Mouse (Mus musculus): Measurements from ENCODE around the gene Tex52. TPM values are rescaled to one million over a fixed set of nuclear protein-coding genes. Genes with fewer than 3 reads are reported as not detected.
A peak's percentile ranks its signal among the peaks of the same experiment; 100 is the strongest.
"Not testable (repeated sequence)": the region's sequence is repeated elsewhere in the genome, so short reads cannot be mapped to it uniquely, and the experiment has no call there.

Tex52 gene
- total RNA-seq, 2 experiments from 2014 or later, result 1.9 to 2.7 TPM

GRCm38 (mm10) chr6:128379636-128380035 lies 4.4 kb downstream of the Tex52 start:
- DNase-seq (ENCODE audit: low spot score in 2 of 2), result no peak

DNA sequence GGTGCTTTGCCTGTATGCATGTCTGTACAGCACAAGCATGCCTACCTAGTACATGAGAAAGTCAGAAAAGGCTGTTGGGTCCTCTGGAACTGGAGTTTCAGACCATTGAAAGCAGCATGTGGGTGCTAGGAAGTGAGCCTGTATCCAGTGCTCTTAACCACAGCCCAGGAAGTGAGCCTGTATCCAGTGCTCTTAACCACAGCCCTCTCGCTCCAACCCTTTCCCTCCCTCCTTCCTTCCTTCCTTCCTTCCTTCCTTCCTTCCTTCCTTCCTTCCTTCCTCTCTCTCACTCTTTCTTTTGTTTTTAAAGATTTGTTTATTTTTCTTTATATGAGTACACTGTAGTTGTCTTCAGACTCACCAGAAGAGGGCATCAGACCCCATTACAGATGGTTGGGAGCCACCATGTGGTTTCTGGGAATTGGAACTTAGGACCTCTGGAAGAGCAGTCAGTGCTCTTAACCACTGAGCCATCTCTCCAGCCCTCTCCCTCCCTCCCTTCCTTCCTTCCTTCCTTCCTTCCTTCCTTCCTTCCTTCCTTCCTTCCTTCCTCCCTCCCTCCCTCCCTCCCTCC lies 5.4 kb downstream of the Tex52 start:
- not testable (repeated sequence) for DNase-seq (ENCODE audit: low spot score in 2 of 2)

DNA sequence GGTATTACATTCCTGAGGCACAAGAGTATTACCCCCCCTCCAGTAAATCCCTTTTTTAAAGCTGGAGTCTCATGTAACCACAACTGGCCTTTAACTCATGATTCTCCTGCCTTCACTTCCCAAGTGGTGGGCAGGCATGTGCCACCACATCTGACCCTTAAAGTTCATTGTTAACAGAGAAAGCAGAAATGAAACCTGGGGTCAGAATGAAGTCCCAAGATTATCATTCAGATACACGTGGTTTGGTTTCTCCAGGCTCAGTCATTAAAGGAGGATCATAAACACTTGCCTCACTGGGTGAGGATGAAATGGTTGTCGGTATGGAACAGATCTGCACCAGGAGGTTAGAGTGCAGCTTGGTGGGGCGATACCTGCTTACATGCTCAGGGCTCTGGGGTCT lies 6.0 kb downstream of the Tex52 start:
- no peak for DNase-seq (ENCODE audit: low spot score in 2 of 2)

DNA sequence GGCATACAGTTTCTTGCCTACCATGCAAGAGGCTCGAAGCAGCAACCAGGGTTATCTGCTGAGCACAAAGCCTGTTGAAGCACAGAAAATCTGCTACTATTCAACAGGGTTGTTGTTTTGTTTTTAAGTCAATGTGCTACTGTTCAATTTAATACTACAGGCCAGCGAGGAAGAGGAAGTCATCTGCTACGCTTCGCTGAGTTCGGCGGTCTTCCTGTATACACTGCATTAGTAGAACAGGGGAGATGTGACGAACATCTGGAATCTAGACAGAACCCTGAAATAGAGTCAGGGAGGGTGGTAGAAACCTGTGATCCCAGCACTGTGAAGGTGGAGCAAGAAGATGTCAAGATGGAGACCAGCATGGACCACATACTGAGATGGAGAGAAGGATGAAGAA lies 8.5 kb downstream of the Tex52 start:
- DNase-seq (ENCODE audit: low spot score in 2 of 2), result no peak

GRCm38 (mm10) chr6:128385026-128385425 lies 9.8 kb downstream of the Tex52 start:
- no peak for DNase-seq (ENCODE audit: low spot score in 2 of 2)

- no peak for DNase-seq (ENCODE audit: low spot score in 2 of 2)
Measured at GRCm38 (mm10) chr6:128389185-128389584, 13.9 kb downstream of the Tex52 start.

DNA sequence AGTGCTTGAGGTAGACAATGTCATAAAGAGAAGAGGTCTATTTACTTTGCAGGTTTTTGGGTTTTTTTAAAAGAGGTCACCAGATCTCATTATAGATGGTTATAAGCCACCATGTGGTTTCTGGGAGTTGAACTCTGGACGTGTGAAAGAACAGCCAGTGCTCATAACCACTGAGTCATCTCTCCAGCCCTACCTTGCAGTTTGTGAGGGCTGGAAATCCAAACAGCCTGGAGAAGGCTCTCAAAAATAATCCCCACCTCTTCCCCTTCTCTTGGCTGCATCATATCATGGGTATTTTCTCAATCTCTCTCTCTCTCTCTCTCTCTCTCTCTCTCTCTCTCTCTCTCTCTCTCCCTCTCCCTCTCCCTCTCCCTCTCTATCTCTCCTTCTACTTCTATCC lies 15.4 kb downstream of the Tex52 start:
- no peak for DNase-seq (ENCODE audit: low spot score in 2 of 2)

GRCm38 (mm10) chr6:128397574-128398261 lies 22.5 kb downstream of the Tex52 start:
- peak in 1 of 2 experiments; percentile 57 for DNase-seq (ENCODE audit: low spot score in 2 of 2)

DNA sequence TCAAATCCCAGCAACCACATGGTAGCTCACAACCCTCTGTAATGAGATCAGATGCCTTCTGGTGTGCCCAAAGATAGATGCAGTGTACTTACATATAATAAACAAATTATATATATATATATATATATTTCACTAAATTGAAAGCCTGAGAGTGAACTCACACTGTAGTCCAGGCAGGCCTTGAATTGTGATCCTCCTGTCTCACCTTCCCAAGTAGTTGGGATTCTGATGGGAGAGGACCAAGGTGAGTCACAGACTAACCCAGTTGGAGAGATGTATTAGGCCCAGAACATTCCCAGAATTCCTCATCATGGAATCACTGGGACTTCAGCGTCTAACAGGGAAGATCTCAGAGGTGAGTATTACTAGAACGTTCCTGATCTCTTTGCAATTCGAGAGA lies 23.7 kb downstream of the Tex52 start, which contains the start of gene Nrip2:
TSS of gene Nrip2 (plus strand) at position 301 of the 400 bp plus-strand sequence.
- no peak for DNase-seq (ENCODE audit: low spot score in 2 of 2)

- peak in 1 of 2 experiments; percentile 62 for DNase-seq (ENCODE audit: low spot score in 2 of 2)
Measured at GRCm38 (mm10) chr6:128399421-128400185, 24.3 kb downstream of the Tex52 start.

DNA sequence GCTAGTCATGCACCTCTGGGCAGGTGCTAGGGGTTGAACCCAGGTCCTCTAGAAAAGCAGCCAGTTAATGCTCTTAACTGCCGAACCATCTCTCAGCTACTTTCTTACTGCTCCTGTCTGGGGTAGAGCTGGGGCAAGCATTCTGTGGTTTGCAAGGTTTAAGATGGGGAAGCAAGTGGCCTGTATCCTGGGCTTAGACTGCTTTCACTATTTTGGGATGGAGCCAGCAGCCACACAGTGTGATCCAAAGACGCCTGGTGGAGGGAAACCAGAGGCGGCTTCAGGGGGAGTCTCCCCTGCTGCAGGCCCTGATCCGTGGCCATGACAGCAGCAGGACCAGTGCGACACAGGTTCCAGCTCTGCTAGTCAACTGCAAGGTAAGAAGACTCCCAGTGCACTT lies 29.5 kb downstream of the Tex52 start:
- no peak for DNase-seq (ENCODE audit: low spot score in 2 of 2)

DNA sequence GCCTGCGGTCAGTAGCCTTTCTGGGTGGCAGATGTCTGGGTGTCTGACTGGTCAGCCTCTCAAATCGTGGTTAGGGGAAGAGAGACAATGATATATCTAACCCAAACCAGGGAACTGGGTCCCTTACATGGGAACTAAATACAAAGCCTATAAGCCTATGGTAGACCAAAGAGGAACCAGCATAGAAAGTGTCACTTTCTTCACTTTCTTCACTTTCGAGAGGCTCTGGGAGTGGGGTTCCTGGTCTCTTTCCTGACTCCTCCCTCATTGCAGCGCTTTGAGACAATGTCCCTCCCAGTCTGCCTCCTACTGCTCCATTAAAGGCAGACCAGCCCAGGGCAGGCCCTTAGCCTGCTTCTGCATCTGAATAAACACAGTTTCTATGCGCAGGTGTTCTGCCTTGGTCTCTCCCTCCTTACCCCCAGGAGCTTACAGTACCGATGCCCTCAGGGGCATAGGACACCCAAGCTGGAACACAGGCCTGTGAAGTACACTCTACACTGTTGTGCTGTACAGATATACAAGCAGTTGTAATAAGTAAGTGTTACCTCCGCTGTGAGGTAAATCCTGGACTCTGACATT lies 33.4 kb downstream of the Tex52 start:
- DNase-seq (ENCODE audit: low spot score in 2 of 2), result no peak

GRCm38 (mm10) chr6:128410305-128410704 lies 35.0 kb downstream of the Tex52 start:
- no peak for DNase-seq (ENCODE audit: low spot score in 2 of 2)

- DNase-seq (ENCODE audit: low spot score in 2 of 2), result peak; percentile 67 to 95
Measured at GRCm38 (mm10) chr6:128411115-128411514, 35.9 kb downstream of the Tex52 start.

- DNase-seq (ENCODE audit: low spot score in 2 of 2), result no peak
Measured at GRCm38 (mm10) chr6:128416169-128416568, 40.9 kb downstream of the Tex52 start.

DNA sequence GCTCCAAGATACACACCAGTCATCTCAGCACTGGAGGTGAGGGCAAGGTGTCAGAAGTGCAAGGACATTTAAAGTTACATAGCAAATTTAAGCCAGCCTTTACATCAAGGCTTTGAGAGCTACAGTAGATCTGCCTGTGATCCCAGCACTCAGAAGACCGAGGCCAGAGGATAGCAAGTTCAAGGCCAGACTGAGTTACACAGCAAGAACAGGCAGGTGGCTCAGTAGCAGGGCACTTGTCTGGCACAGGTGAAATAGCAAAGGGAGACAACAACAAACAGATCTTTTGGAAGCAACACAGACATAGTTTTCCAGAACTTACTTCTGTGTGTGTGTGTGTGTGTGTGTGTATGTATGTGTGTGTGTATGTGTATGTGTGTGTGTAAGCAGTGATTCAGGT lies 42.8 kb downstream of the Tex52 start:
- no peak for DNase-seq (ENCODE audit: low spot score in 2 of 2)

DNA sequence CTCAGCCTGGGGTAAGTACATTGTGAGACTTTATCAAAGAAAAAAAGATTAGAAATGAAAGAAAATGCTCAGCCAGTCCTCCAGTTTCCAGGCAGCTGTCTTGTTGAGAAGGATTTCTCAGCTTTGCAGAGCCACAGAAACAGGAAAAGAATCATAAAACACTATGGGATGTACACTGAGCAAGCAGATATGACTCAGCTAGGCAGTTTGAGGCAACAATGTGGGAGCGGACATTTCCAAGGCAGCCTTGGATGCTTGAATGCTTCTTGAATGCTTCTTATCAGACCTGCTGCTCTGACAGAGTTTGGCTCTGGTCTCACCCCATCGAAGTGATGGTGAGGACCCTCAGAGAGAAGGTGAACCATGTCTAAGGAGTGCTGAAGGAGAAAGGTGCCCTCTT lies 45.8 kb downstream of the Tex52 start:
- peak in 1 of 2 experiments; percentile 44 for DNase-seq (ENCODE audit: low spot score in 2 of 2)

GRCm38 (mm10) chr6:128421480-128421879 lies 46.2 kb downstream of the Tex52 start:
- DNase-seq (ENCODE audit: low spot score in 2 of 2), result no peak

GRCm38 (mm10) chr6:128423496-128424268 lies 48.4 kb downstream of the Tex52 start:
- DNase-seq (ENCODE audit: low spot score in 2 of 2), result no peak

DNA sequence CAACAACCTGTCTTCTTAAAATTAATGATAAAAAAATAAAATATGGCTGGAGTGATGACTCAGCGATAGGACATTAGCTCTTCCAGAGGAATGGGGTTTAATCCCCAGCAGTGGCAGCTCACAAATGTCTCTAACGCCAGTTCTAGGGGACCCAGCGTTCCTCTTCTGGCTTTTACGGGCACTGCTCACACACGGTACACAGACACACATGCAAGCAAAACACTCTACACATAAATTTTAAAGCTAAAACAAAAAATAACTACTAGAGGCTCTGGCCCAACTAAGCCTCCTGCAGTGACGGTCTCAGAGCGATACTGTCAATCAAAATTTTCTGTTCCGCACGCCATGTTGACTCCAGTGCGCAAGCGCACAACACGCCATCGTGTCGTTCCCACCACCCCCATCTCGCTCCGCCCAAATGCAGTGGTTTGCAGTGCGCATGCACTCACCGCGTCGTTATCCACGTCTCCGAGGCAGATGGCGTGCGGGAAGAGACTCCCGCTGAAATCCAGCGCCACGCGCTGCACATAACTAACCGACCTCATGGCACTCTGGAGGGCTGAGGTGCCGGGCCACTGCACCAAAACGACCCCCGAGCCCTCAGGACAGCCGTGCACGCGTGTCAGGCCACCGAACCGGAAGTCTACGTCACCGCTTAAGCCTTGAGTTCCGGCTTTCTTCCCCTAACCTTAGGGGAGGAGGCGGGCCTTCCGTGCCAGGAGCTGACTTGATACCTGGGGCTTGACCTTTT lies 49.2 kb downstream of the Tex52 start, which contains the start of gene Itfg2:
TSS of gene Itfg2 (minus strand) at position 663 of the 751 bp plus-strand sequence.
- peak; percentile 95 to 98 for DNase-seq (ENCODE audit: low spot score in 2 of 2)

Data from layer of hippocampus, adult 18-20 months (tissue).